Mouse (Mus musculus) G1E (cell line): ENCODE measurements around the gene Vps53.

Source experiments
- CTCF ChIP-seq: IDR thresholded peaks from 2 replicates; pipeline ENCODE4 v1.5.1; 2012; ENCODE audit warnings: low read depth, low read length, inconsistent platforms, mixed read lengths
- GATA2 ChIP-seq: IDR thresholded peaks from 2 replicates; pipeline ENCODE4 v1.6.1; 2012; ENCODE audit warnings: low read depth, low read length, inconsistent platforms, borderline replicate concordance
- TAL1 ChIP-seq: conservative IDR thresholded peaks from 2 replicates; pipeline ENCODE4 v1.6.1; 2012; ENCODE audit warnings: low read depth, low read length, inconsistent platforms, mixed read lengths

DNA sequence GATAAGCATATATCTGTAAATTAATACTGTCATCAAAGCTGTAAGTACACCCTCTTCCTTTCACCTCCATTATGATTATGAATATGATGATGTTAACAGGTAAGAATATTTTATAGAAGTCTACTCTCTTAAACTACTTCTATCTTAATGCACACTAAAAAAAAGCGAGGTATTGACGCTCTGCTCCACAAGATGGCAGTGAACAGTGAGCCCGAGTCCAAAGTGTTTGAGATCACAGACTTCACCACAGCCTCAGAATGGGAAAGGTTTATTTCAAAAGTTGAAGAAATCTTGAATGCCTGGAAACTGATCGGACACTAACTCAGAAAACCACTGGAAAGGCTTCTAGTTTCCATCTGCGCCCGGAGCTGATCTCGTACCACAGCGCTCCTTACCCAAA lies 85.8 kb downstream of the Vps53 start:
- TF ChIP-seq CTCF (no peak), TAL1 (no peak), GATA2 (no peak)
